Mouse (Mus musculus) 3T3-L1 (cell line): ENCODE results near the gene Grm4.
A peak's percentile ranks its signal among the peaks of the same experiment; 100 is the strongest.

Experiments used
- DNase-seq: peaks from one replicate; pipeline ENCODE4 v3.0.0-alpha.2; 2015; ENCODE audit warnings: low read depth, low spot score

The Grm4 gene

DNA sequence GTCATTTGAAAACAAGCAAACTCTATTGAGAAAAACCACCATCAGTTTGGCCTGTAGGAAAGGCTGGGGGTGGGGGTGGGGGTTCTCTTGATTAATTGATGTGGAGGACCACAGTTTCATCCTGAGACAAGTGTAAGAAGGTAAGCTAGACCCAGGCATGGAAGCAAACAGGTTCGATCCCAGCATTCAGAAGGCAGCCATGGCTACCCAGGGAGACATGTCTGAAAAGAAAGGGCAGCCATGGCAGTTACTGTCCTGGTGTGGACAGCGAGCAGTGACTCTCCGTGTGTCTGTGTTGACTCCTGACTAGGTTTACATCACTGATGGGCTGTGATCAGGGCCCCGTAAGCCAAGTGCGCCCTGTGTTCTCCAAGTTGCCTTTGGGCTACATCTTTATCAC, at the start of gene Grm4:
Gene Grm4, minus strand, starts transcription at position 101 of the 400 bp plus-strand sequence.
- no peak for DNase-seq

DNA sequence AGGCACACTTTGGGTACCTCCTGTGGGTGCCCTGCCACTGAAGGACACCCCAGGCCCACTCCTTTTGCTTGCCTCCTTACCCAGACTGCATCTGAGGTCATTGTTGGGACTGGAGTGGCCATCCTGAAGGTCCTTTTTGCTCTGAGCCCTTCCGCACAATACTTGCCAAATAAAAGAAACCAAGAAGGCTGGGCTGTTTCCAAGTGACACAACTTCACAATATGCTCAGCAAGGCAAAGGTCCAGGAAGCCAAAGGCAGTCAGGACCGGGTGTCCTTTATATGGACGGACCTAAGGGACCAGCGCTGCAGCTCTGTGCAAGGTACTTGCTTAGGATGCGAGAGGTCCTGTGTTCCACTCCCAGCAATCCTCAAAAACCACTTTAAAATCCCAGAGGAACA, 47.0 kb upstream of the Grm4 start:
- no peak for DNase-seq

DNA sequence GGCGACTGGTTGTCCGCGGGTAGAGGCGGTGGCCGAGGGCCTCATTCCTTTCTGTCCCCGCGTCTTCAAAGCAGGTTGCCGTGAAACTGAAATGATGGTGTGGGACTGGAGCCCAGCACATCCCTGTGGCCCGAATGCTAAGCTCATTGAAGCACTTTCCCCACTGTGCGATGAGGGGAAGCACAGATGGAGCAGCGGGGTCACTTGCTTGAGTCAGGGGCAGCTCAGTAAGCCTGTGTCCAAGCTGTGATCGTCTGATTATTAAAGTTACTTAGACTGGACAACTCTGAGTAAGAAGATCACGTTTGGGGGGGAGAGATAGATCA, 44.7 kb upstream of the Grm4 start:
- no peak for DNase-seq

DNA sequence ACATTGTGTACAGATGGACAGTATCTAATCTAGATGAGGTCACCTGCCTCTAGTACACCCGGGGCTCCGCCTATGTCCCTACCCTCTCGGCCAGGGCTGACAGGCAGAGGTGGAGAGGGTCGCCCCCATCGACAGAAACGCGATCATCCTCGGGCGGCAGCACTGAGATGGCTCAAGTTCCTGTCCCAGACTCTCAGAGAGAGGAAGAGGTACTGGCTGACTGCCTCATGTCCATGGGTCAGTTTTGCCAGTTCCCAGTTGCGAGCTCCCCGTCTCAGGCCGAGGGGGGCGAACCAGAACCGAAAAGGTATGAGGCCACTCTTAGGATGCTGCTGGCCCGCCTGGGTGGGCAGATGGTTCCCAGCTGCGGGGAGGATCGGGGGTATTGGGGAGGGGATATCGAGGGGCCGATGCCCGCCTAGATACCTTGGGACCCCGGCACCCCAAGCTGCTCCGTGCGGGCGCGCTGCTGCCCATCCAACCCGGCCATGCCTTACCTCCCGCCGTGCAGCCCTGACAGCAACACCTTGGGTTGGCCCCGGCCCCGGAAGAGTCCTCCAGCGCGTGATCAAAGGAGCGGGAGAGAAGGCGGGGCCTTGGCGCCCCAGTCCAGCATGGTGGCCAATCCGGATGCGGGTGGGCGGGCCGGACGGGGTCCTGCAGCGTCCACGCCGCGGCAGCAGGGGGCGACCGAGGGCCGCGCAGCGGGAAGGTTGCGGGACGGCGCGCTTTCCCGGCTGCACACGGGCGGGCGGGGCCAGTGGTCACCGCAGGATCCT, 44.1 kb upstream of the Grm4 start, which contains the start of gene AI413582:
Gene AI413582, minus strand, starts transcription at position 594 of the 779 bp plus-strand sequence.
- DNase-seq, result peak; percentile 93

DNA sequence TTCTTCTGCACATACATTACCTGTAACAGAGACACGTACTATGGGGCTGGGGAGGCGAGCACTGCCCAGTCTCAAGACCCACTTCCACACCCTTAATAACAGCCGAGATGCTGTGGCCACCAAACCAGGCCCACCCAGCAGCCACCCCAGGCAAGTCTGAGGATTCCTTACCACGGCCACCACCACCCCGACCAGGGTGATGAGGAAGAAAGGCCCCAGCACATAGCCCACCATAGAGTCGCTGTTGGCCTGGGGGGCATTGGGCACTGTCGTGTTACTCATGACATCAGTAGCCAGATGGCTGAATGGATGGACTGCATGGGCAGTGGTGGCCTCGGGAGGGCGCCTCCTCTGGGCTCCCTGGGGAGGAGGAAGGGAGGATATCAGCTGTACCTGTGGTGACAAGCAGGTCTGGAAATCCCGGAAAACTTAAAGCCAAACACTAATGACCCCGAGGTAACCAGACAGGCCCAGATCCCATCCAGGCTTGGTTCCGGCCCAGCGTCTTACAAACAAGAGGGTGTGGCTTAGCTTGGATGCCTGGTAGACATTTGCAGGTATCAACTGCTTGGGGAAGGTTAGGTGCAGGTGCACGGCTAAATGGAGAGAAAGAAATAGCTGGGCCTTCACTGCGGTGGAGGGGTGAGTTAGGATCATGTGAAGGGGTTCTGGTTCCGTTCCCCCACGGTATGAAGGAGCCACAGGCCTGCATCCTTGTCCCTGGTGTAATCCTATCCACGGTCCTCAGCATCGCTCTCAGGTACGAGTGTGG, 43.4 kb upstream of the Grm4 start:
- peak; percentile 39 for DNase-seq

DNA sequence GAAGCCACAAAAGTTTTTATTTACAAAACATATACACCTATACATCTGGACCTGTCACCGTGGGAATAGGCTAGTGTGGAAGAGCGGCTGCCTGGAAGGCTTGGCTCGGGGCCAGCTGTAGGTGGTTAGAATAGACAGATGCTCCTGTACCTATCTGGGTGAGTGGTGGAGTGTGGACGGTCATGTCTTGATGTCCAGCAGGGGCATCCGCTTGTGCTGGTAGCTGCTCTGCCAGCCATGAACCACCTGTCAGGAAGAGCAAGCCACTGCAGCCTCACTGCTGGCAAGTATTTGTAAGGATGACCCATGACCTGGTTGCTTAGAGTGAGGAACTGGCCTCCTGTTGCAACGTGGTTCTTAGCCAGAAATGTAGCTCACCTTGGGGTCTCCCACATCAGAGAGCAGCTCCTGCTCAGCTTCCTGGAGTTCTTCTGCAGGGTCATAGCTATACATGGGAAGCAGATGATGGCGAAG, 42.6 kb upstream of the Grm4 start:
- no peak for DNase-seq

DNA sequence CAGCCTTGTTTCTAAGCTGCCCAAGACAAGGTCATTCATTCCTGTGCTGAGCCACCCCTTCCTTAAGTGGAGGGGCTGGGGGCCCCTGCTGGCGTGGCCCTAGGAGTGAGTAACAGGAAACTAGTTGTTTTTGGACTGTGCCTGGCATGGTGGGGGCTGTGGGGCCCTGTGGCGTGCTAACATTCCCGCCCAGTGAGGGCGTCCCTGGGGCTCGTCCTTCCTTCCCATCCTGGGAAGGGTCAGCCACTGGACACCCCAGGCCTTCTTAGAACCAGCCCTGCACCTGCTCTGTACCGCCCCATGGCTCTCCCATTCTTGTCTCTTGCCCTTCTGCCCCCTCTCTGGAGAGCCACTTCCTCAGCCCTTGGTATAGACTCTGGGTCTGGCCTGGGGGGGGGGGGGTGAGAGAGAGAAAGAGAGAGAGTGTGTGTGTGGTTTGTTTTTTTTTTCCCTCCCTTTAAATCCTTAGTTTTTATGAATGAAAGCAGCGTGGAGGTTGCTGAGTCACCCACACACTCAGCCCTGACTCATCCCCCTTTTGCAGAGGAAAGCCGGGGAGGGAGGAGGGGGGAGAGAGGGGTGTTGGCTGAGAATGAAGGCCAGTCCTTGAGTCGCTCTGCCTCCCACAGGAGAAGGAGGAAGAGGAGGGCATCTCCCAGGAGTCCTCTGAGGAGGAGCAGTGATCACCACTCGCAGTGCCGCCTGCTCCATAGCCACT, 40.8 kb upstream of the Grm4 start:
- DNase-seq, result peak; percentile 97

DNA sequence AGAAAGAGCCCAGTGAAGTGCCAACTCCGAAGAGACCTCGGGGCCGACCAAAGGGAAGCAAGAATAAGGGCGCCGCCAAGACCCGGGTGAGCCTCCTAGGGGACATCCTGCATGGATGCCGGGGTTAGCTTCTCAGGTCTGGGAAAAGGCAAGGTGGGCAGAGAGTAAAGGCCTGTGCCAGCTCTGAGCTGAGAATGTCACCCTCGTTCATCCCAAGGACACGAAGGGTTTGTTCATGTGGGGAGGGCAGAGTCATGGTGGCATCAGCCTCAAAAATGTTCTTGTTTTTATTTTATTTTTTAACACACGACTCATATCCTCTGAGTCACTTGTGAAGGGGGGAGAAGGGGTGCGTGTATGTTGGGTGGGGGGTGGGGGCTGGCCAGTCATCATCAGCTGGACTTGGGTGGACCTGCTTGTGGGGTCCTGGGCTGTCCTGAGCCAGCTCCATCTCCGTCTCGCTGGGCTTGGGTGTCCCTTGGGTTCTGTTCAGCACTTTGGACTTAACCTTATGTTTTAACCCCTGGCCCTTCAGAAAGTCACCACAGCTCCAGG, 39.8 kb upstream of the Grm4 start:
- peak; percentile 52 for DNase-seq

DNA sequence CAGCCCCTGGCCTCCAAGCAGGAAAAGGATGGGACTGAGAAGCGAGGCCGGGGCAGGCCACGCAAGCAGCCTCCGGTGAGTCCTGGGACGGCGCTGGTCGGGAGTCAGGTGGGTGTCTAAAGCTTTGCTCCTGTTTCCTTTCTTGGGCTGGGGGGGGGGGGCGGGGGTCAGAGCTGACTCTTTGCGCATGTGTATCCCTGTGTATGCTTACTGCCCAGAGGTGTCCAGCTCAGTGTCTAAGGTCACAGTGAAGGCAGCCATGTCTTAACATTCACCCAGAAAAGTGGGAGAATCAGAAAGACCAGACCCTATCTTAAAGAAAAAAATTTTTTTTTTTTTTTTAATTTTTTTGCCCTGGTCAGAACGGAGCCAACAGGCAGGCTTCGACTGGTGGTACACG, 38.4 kb upstream of the Grm4 start:
- DNase-seq, result no peak

DNA sequence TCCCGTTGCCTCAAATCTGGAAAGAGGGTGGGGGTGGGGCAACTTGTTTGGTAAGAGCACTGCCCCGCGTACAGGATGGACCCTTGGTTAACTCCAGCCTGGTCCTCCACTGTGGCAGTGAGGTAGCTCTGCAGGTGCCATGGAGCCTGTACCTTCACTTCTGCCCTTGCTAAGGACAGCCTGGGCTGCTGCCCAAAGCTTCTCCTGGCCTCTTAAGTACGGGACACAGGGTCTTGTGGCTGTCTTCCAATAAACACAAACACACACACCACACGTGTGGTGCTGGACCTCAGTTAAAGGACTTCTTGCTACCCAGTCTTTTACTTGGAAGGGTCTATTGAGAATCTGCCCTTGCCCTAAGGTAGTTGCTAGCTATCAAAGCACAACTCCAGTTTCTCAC, 37.6 kb upstream of the Grm4 start:
- no peak for DNase-seq

DNA sequence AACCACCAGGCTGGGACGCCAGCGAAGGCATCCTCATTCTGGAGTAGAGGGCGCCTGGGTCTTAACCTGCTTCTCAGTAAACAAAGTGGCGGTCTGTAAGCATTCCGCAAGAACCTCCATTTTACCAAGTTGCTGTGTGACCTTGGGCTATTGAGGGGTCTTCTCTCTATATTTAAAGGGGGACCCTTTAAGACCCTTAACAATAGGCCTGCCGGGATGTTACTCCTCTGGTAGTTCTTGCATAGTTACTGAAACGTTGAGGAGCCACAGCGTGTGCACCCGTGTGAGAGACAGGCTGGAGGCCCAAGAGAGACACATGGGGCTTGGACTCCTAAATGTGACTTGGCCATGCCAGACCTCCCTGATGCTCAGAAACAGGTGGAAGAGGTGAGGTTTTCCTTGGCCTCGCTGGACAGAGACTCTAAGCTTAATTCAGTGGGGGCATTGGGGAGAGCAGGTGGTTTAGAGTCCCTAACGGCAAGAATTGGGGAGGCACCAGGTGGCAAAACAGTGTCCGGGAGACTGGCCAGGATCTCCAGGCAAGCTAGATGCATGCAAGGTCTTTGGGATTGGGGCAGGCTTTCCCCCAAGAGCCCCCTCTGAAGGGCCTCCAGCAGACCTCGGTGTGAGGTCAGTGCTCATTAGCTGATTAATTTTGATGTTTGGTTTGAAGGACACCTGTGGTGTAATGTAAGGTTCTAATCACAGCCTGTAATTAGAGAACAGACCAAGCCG, 36.9 kb upstream of the Grm4 start:
- peak; percentile 45 for DNase-seq

DNA sequence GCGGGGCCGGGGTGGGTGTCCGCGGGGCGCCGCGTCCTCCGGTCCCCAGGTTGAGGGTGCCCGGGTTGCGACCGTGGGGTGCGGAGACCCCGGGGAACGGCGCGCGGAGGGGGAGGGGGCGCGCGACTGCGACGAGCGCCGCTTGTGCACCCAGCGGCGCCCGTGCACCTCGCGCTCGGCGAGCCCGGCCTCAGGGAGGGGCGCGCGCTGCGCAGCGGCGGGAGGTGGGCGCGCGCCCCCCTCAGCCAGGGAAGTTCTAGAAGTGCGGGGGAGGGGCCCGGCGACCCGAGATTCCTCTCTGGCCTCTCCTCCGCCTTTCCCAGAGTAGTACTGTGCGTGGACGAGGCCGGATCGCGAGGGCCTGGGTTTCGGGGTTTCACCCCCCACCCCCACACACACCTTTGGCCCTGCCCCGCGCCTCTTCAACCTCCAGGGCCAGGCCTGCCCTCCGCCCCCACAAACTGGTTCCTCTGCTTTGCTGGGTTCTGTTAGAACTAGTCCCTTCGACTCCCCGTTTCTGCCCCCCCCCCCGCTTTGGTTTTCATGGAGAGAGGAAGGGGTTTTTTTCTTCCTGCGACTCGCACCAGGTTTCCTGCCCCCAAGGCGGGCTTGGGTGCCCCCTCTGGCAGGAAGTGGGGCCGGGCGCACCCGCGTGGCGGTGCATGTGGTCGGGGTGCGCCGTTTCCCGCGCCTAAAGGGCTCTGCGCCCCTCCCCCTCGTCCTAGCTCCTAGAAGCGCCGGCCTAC, 36.2 kb upstream of the Grm4 start:
- peak; percentile 72 for DNase-seq

DNA sequence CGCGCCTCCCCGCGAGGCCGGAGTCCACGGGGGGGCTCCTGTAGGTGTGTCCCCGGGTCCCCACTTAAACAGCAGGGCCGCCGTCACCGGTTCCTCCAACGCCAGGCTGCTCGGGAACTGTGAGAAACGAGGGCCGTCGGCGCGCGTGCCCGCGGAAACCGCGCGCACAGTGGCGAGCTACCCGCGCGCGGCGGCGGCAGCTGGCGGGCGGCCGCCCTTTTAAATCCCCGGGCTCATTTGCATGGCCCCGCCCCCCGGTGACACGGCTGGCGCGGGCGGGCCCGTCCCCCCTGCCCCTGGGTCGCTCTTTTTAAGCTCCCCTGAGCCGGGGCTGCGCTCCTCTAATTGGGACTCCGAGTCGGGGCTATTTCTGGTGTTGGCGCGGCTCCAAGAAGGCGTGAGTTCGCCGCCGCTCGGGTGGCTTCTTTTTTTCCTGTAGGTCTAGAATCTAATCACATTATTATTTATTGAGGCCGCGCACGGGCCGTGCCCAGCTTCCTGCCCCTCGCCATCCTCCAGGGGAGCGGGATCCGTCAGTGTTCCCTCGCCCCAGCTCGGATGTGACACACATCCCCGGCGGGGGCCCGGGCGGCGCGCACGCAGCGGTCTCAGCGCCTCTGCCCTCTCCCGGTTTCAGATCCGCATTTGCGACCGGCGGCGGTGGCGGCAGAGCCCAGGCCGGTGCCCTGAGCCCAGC, 35.3 kb upstream of the Grm4 start, which contains the start of gene Hmga1:
Gene Hmga1, plus strand, starts transcription at position 183 of the 697 bp plus-strand sequence.
- DNase-seq, result peak; percentile 74

DNA sequence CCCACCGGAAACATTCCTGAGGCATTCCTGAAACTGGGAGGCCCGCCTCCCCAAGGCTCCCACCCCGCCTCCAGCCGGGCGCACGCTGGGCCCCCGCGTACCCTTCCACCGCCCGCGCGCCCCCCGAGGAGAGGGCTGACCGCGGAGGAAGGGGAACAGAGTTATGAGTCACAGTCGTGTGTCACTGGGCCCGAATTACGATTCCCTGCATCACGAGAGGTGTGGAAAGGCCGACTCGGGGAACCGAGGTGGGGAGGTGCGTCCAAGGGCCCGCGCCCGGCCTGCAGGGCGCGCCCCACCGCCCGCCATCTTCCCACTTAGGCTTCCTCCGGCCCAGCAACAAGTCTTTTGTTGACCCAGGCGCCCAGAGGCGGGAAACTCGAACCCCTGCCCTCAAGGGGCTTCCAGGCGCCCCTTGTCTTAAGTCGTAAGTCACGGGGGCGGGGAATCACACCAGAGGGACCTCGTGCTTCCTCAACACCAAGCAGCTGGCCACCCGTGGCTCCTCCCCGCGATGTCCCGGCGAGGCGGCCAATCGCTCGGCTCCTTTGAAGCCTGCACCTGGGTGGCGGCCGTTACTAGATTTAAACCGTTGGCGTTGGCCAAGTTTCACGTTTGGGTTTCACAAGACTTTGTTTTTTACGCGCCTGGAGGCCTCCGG, 34.4 kb upstream of the Grm4 start:
- DNase-seq, result no peak

DNA sequence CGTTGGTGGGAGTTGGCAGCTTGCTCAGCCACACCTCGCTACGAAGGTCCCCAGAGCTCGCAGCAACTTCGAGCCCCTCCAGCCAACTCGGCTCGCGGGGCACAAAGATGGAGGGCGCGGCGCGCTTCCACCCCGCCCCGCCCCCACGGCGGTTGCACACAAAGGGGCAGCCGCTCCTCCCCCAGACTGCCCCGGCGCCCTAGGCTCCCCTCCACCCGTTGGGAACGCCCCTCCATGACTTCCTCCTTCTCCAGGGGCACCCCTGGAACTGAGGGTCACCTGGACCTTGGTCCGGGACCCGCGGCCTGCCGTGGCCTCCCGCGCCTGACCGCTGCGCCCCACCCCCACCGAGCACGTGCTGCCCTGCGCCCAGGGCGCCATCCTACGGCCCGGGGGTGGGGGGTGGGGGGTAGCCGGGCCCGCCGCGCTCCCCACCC, 33.9 kb upstream of the Grm4 start:
- DNase-seq, result no peak

DNA sequence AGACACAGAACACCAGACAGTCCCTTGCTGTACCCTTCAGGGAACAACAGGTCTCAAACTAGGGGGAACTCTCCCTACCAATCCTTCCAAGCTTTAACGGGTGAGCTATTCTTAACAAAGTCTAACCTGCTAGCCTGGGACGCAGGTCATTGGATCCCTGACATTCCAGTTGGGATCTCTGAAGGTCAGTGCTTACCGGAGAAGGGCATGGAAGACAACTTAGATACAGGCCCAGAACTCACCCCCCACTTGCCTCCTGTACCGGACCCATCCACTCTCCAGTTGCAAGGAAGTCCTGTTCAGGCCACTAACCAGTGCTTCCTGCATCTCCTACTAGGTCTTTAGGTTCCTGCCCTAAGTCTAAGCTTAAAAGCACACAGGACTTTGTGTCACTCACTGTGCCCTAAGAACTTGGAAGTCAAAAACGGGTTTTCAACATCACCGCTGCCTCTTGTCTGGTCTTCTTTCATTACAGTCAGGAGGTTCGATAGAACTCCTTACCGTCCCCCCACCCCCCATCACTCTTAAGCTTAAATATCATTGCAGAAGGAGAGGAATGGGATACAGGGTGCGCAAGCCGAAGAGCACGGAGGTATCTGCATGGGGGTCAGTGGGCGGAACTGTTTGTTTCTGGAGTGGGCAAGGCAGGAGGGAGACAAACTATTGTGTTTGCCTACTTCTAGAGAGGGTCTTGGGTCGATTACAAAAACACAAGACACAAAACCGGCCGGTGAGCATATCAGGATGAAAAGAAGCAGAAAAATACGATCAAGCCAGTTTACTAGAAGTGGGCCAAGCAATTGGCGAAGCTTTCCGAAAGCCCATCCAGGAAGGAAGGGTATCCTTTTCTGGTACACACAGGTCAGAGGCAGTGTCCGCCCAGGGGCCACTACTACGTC, 33.1 kb upstream of the Grm4 start:
- DNase-seq, result no peak

DNA sequence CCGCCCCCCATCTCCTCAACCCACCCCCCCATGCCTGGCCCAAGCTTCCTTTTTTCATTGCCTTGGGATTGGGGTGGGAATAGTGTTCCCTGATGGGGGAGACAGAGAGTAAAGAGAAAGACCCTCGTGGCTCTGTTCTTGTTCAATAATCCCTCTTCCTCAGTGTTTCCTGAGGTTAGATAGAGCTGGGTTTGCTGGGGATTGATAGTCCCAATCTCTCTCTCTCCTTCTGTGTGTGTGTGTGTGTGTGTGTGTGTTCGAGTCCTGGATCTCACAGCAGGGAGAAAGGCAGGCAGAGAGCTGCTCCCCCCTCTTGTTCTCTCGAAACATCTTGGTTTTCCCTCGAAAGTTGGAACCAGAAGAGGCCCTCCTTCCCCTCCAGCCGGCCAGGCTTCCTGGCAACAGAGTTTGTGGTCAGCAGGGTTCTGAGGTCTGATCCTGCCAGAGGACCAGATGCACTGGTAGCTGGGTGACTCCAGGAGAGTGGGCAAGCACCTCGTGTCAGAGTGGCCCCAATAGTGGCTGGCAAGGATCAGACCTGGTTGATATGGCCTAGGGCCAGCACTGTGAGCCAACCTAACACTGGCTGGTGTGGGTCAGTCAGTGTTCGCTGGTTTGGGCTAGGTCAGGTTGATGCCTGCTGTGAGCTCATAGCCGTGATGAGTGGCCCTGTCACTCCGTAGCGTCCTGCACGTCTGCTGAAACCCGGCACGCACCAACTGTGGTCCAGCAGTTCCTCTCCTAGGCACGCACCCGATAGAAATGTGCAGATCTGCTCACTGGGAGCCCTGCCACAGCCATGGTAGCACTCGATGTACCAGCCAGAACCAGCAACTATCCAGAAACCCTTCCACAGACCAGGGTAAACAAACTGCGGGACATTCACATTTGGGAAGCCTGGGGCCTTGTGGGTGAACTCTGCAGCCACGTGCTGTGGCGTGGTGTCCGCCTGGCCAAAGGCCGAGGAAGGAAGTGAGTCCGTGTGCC, 31.3 kb upstream of the Grm4 start:
- DNase-seq, result peak; percentile 45
